Mouse (Mus musculus): ENCODE results near the gene Eef1e1. TPM values are rescaled to one million over a fixed set of nuclear protein-coding genes. Genes with fewer than 3 reads are reported as not detected.

Eef1e1 gene
- total and polyA plus RNA-seq, 3 experiments, result 194 to 218 TPM; not detected in 1

DNA sequence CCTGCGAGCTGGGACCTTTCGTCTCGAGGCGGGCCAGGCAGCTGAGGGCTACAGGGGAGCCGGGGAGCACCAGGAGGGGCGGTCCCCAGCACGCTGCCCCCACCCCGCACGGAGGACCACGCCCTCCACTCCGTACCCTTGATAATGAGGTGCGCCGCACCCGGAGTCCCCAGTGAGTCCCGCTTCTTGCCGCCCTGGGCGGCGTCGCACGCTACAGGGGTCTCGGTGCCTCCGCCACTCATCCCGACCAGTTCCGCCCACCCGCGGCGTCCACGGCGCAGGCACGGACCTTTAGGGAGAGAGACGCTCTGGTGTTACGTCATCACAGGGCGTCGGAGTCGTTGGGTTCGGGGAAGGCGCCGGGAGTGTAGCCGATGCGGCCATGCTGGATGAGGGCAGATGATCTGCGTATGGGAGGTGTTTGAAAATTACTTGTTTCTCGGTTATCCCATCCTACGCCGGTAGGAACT, 24.0 kb downstream of the Eef1e1 start, which contains the start of gene Bloc1s5:
Bloc1s5 (minus strand) TSS at position 310 of the 470 bp plus-strand sequence.
- H3K27ac ChIP-seq (ENCODE audit: control insufficient read depth, low read depth, low read length), result peak within 1 kb of the TSS; percentile 97
- no peaks in the 10 kb centered on the region for H3K9me3 ChIP-seq (replicated peaks; ENCODE audit: insufficient read depth, low read length)
- peaks cover 10 to 17% of the 10 kb centered on the region in 2 experiments for H3K4me1 ChIP-seq (ENCODE audit: control insufficient read depth in 1 of 2, insufficient read depth in 2 of 2, low read length in 2 of 2)
- H3K27me3 ChIP-seq (ENCODE audit: control insufficient read depth in 1 of 2, insufficient read depth in 2 of 2, low read length in 2 of 2), result no peaks in the 10 kb centered on the region
- H3K79me2 ChIP-seq (ENCODE audit: control insufficient read depth, insufficient read depth, low read length, poor library complexity), result no peaks in the 10 kb centered on the region; the same call in 1 of the 2 replicates
- H3K4me3 ChIP-seq (ENCODE audit: control insufficient read depth in 1 of 2, insufficient read depth in 1 of 2, low read depth in 2 of 2, low read length in 2 of 2), result peak within 1 kb of the TSS; percentile 61 to 77
- peaks cover 0 to 20% of the 10 kb centered on the region in 2 experiments; a peak in 3 of 4 replicates for H3K36me3 ChIP-seq (ENCODE audit: control insufficient read depth in 1 of 2, insufficient read depth in 2 of 2, low read length in 2 of 2)
- peak within 1 kb of the TSS; percentile 81 for H3K9ac ChIP-seq (ENCODE audit: control insufficient read depth, low read depth, low read length, poor library complexity, severe bottlenecking)
- peak; percentile 98 for DNase-seq (ENCODE audit: low read depth, low spot score)
- TF ChIP-seq UBTF (IDR thresholded peaks at IDR 0.05; ENCODE audit: borderline replicate concordance, insufficient read depth, low read depth, low read length) (0 out of 2 replicates have a peak, but pooled peaks have one; percentile 51), USF1 (IDR thresholded peaks at IDR 0.05; ENCODE audit: low read depth, low read length) (no peak), TAL1 (IDR thresholded peaks at IDR 0.05; ENCODE audit: low read length) (no peak), ZKSCAN1 (IDR thresholded peaks at IDR 0.05; ENCODE audit: low read depth, low read length) (no peak), NRF1 (IDR thresholded peaks at IDR 0.05; ENCODE audit: insufficient read depth, low read depth, low read length, poor library complexity, severe bottlenecking) (peak; percentile 68), ETS1 (IDR thresholded peaks at IDR 0.05; ENCODE audit: low read depth, low read length) (0 out of 2 replicates have a peak, but pooled peaks have one; percentile 62), POLR2A (IDR thresholded peaks at IDR 0.05; ENCODE audit: control insufficient read depth in 1 of 2, insufficient read depth in 1 of 2, low read depth in 1 of 2, low read length in 2 of 2, poor library complexity in 1 of 2) (peak; percentile 77 to 85), CTCF (IDR thresholded peaks at IDR 0.05 in 2 of 3, conservative IDR thresholded peaks at IDR 0.05 in 1 of 3; ENCODE audit: control insufficient read depth in 1 of 3, insufficient read depth in 1 of 3, low read depth in 2 of 3, low read length in 3 of 3, poor library complexity in 1 of 3, severe bottlenecking in 1 of 3) (no peak), KAT2A (conservative IDR thresholded peaks at IDR 0.05; ENCODE audit: low read depth, low read length) (peak; percentile 86; the same call in 1 of the 2 replicates), EP300 (IDR thresholded peaks at IDR 0.05; ENCODE audit: low read depth in 1 of 2, low read length in 2 of 2) (peak in 1 of 2 experiments; percentile 51; a peak in 1 of 4 replicates), GATA1 (IDR thresholded peaks at IDR 0.05; ENCODE audit: low read depth, low read length) (no peak), MYC (IDR thresholded peaks at IDR 0.05; ENCODE audit: low read depth, low read length) (no peak), RCOR1 (IDR thresholded peaks at IDR 0.05; ENCODE audit: low read depth, low read length) (no peak), E2F4 (IDR thresholded peaks at IDR 0.05; ENCODE audit: borderline replicate concordance, low read depth, low read length) (no peak), BHLHE40 (IDR thresholded peaks at IDR 0.05; ENCODE audit: borderline replicate concordance, low read depth, low read length) (no peak), MAZ (IDR thresholded peaks at IDR 0.05; ENCODE audit: low read depth, low read length) (peak; percentile 69; the same call in 1 of the 2 replicates), POLR2AphosphoS2 (IDR thresholded peaks at IDR 0.05; ENCODE audit: low read length) (peak; percentile 65), MAFK (IDR thresholded peaks at IDR 0.05; ENCODE audit: borderline replicate concordance, low read depth, low read length) (no peak), MXI1 (IDR thresholded peaks at IDR 0.05; ENCODE audit: low read depth, low read length) (peak; percentile 85), USF2 (IDR thresholded peaks at IDR 0.05; ENCODE audit: borderline replicate concordance in 1 of 2, insufficient read depth in 1 of 2, low read depth in 1 of 2, low read length in 2 of 2) (no peak), ZC3H11A (IDR thresholded peaks at IDR 0.05; ENCODE audit: low read depth, low read length) (peak; percentile 25; the same call in 1 of the 2 replicates), CHD2 (IDR thresholded peaks at IDR 0.05; ENCODE audit: low read length) (no peak), HCFC1 (IDR thresholded peaks at IDR 0.05; ENCODE audit: low read depth, low read length) (peak; percentile 99), NELFE (IDR thresholded peaks at IDR 0.05; ENCODE audit: low read depth, low read length) (peak; percentile 77), SMC3 (IDR thresholded peaks at IDR 0.05; ENCODE audit: low read depth, low read length) (no peak), ZMIZ1 (IDR thresholded peaks at IDR 0.05; ENCODE audit: low read depth, low read length) (peak; percentile 92; the same call in 1 of the 2 replicates), ELF1 (IDR thresholded peaks at IDR 0.05; ENCODE audit: low read depth, low read length) (peak; percentile 77), ZNF384 (IDR thresholded peaks at IDR 0.05; ENCODE audit: low read depth, low read length) (no peak), JUND (IDR thresholded peaks at IDR 0.05; ENCODE audit: low read depth, low read length) (no peak), TCF12 (IDR thresholded peaks at IDR 0.05; ENCODE audit: low read depth, low read length) (peak; percentile 46), MEF2A (IDR thresholded peaks at IDR 0.05; ENCODE audit: extremely low read depth, insufficient replicate concordance, low read depth, low read length, poor library complexity, severe bottlenecking) (no peak), SIN3A (IDR thresholded peaks at IDR 0.05; ENCODE audit: low read length) (peak; percentile 96), RAD21 (IDR thresholded peaks at IDR 0.05; ENCODE audit: low read depth, low read length) (no peak), TBP (IDR thresholded peaks at IDR 0.05; ENCODE audit: low read depth, low read length) (peak; percentile 63; the same call in 1 of the 2 replicates), MYB (IDR thresholded peaks at IDR 0.05; ENCODE audit: low read depth, low read length) (peak; percentile 84), GABPA (IDR thresholded peaks at IDR 0.05; ENCODE audit: low read depth, low read length) (no peak), CHD1 (IDR thresholded peaks at IDR 0.05; ENCODE audit: low read depth, low read length) (0 out of 2 replicates have a peak, but pooled peaks have one; percentile 38)
